Mouse (Mus musculus): ENCODE measurements around the gene Fmnl2. TPM values are rescaled to one million over a fixed set of nuclear protein-coding genes. Genes with fewer than 3 reads are reported as not detected.

Gene Fmnl2
- polyA plus RNA-seq, 1 experiment, result 0.61 TPM

DNA sequence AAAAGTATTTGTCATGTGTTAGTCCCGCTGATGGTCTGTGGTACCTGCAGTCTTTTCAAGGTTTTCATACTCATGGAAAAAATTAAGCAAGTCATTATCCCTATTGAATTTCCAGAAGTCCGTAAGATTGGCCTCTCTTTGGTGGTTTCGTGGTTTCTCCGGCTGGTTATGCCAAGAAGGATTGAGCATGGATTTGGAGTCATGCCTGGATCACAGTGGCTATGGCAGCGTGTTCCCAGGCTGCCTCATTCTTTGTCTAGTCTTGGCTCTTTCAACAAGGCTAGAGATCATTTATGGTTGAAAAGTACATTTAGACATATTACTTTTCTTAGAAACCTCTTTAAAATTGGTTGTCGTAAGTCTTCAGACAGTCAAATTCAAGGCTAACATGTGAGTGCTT lies 192.7 kb downstream of the Fmnl2 start:
- Histone ChIP-seq H3K36me3 (ENCODE audit: control insufficient read depth, insufficient read depth, low read length) (no peaks in the 10 kb centered on the region), H3K4me3 (ENCODE audit: low read depth, low read length) (no peak overlapping the region), H3K4me1 (ENCODE audit: control insufficient read depth, insufficient read depth, insufficient read length, low read length) (no peaks in the 10 kb centered on the region), H3K27ac (ENCODE audit: insufficient read depth, low read depth, low read length) (no peak overlapping the region), H3K27me3 (ENCODE audit: control insufficient read depth, insufficient read depth, low read length) (no peaks in the 10 kb centered on the region)
- 93% methylated on average over 6 of the region's 6 CpGs for WGBS
- no peak for TF ChIP-seq POLR2A (IDR thresholded peaks at IDR 0.05; ENCODE audit: low read depth, low read length)
- no peak for TF ChIP-seq CTCF (IDR thresholded peaks at IDR 0.05; ENCODE audit: extremely low read depth, insufficient read length, insufficient replicate concordance, low read depth, low read length)

- Histone ChIP-seq H3K27ac (ENCODE audit: insufficient read depth, low read depth, low read length) (no peak overlapping the region), H3K27me3 (ENCODE audit: control insufficient read depth, insufficient read depth, low read length) (no peaks in the 10 kb centered on the region), H3K4me3 (ENCODE audit: low read depth, low read length) (no peak overlapping the region), H3K4me1 (ENCODE audit: control insufficient read depth, insufficient read depth, insufficient read length, low read length) (no peaks in the 10 kb centered on the region), H3K36me3 (ENCODE audit: control insufficient read depth, insufficient read depth, low read length) (no peaks in the 10 kb centered on the region)
- 60% methylated on average over 8 of the region's 8 CpGs for WGBS
- TF ChIP-seq CTCF (IDR thresholded peaks at IDR 0.05; ENCODE audit: extremely low read depth, insufficient read length, insufficient replicate concordance, low read depth, low read length), result no peak
- TF ChIP-seq POLR2A (IDR thresholded peaks at IDR 0.05; ENCODE audit: low read depth, low read length), result no peak
These were observed 193.8 kb downstream of the Fmnl2 start for GRCm38 (mm10) chr2:53051502-53051901.

DNA sequence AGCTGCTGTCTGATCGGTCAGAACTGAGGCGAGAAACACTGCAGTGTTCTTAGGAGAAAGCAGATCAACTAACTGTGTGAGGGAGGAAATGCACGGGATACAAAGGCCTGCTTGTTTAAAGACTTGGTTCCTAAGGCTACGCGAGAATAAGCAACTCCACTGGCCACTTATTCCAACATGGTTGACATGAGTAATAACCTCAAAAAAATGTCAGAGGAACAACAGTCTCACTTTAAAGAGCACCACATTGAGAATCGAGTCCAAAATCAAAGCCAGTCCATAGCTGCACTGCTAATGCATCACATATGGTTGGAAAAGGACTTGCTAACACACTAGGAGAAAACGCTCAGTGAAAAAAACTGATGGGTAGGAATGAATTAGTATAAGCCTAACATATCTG lies 196.1 kb downstream of the Fmnl2 start:
- no peak for TF ChIP-seq CTCF (IDR thresholded peaks at IDR 0.05; ENCODE audit: extremely low read depth, insufficient read length, insufficient replicate concordance, low read depth, low read length)
- TF ChIP-seq POLR2A (IDR thresholded peaks at IDR 0.05; ENCODE audit: low read depth, low read length), result no peak
- Histone ChIP-seq H3K27ac (ENCODE audit: insufficient read depth, low read depth, low read length) (no peak overlapping the region), H3K4me3 (ENCODE audit: low read depth, low read length) (no peak overlapping the region), H3K36me3 (ENCODE audit: control insufficient read depth, insufficient read depth, low read length) (no peaks in the 10 kb centered on the region), H3K27me3 (ENCODE audit: control insufficient read depth, insufficient read depth, low read length) (no peaks in the 10 kb centered on the region), H3K4me1 (ENCODE audit: control insufficient read depth, insufficient read depth, insufficient read length, low read length) (no peaks in the 10 kb centered on the region)
- WGBS, result 80% methylated on average over 7 of the region's 7 CpGs

- WGBS, result 85% methylated on average over 6 of the region's 6 CpGs
- H3K27ac ChIP-seq (ENCODE audit: insufficient read depth, low read depth, low read length), result no peak overlapping the region
- no peaks in the 10 kb centered on the region for H3K27me3 ChIP-seq (ENCODE audit: control insufficient read depth, insufficient read depth, low read length)
- TF ChIP-seq POLR2A (IDR thresholded peaks at IDR 0.05; ENCODE audit: low read depth, low read length), result no peak
- TF ChIP-seq CTCF (IDR thresholded peaks at IDR 0.05; ENCODE audit: extremely low read depth, insufficient read length, insufficient replicate concordance, low read depth, low read length), result no peak
- H3K36me3 ChIP-seq (ENCODE audit: control insufficient read depth, insufficient read depth, low read length), result no peaks in the 10 kb centered on the region
- H3K4me1 ChIP-seq (ENCODE audit: control insufficient read depth, insufficient read depth, insufficient read length, low read length), result no peaks in the 10 kb centered on the region
- H3K4me3 ChIP-seq (ENCODE audit: low read depth, low read length), result no peak overlapping the region
These were observed 198.9 kb downstream of the Fmnl2 start for GRCm38 (mm10) chr2:53056556-53056955.

DNA sequence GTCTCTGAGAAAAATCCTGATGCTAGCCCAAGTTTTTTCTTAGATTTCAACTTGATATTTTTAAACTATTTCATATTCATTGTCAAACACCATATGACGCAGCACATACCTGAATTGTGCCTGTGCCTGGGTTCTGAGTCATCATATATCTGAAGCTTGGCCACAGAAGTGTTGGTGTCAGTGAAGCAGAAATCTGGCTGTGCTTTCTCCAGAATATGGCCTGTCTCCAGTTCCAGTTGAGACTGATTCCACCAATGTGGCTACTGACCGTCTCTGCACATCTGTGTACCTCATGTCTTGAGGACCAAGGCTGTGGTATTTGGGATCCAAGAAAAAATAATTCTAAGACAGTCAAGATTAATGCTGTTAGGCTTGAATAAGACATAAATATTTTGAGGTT lies 199.6 kb downstream of the Fmnl2 start:
- H3K27me3 ChIP-seq (ENCODE audit: control insufficient read depth, insufficient read depth, low read length), result no peaks in the 10 kb centered on the region
- no peak overlapping the region for H3K27ac ChIP-seq (ENCODE audit: insufficient read depth, low read depth, low read length)
- no peaks in the 10 kb centered on the region for H3K4me1 ChIP-seq (ENCODE audit: control insufficient read depth, insufficient read depth, insufficient read length, low read length)
- TF ChIP-seq CTCF (IDR thresholded peaks at IDR 0.05; ENCODE audit: extremely low read depth, insufficient read length, insufficient replicate concordance, low read depth, low read length), result no peak
- TF ChIP-seq POLR2A (IDR thresholded peaks at IDR 0.05; ENCODE audit: low read depth, low read length), result no peak
- H3K4me3 ChIP-seq (ENCODE audit: low read depth, low read length), result no peak overlapping the region
- 84% methylated on average over 2 of the region's 2 CpGs for WGBS
- no peaks in the 10 kb centered on the region for H3K36me3 ChIP-seq (ENCODE audit: control insufficient read depth, insufficient read depth, low read length)

DNA sequence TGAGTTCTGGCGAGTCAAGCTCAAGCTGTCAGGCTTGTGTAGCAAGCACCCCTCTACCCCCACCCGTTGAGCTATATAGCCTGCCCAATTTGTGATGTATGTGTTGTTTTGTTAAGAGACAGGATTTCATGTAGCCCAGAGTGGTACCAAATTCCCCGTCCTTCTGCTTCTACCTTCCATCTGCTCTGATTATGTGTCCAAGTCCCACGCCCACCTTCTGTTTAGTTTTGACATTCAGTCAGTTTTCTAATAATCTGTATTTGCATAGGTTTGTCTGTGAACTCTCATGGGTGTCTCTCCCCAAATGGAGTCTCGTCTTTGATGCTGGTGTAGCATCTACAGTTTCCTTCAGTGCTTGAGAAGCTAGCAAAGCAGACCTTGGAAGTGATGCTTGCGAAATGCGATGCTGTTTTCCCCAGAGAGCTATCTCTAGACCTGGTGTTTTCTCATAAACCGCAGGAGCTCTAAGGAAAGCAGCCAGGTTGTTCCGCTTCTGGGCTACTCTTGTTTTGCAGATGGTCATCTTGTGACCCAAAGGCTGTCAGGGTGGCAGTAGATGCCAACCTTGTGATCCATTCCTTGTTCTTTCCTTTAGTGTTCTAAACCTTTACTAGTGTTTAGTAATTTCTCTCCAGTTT lies 203.8 kb downstream of the Fmnl2 start:
- 87% methylated on average over 9 of the region's 9 CpGs for WGBS
- H3K27me3 ChIP-seq (ENCODE audit: control insufficient read depth, insufficient read depth, low read length), result no peaks in the 10 kb centered on the region
- TF ChIP-seq POLR2A (IDR thresholded peaks at IDR 0.05; ENCODE audit: low read depth, low read length), result no peak
- TF ChIP-seq CTCF (IDR thresholded peaks at IDR 0.05; ENCODE audit: extremely low read depth, insufficient read length, insufficient replicate concordance, low read depth, low read length), result no peak
- no peaks in the 10 kb centered on the region for H3K4me1 ChIP-seq (ENCODE audit: control insufficient read depth, insufficient read depth, insufficient read length, low read length)
- no peak overlapping the region for H3K27ac ChIP-seq (ENCODE audit: insufficient read depth, low read depth, low read length)
- no peaks in the 10 kb centered on the region for H3K36me3 ChIP-seq (ENCODE audit: control insufficient read depth, insufficient read depth, low read length)
- H3K4me3 ChIP-seq (ENCODE audit: low read depth, low read length), result no peak overlapping the region

GRCm38 (mm10) chr2:53066973-53067372 lies 209.3 kb downstream of the Fmnl2 start:
- H3K36me3 ChIP-seq (ENCODE audit: control insufficient read depth, insufficient read depth, low read length), result no peaks in the 10 kb centered on the region
- no peaks in the 10 kb centered on the region for H3K27me3 ChIP-seq (ENCODE audit: control insufficient read depth, insufficient read depth, low read length)
- H3K4me3 ChIP-seq (ENCODE audit: low read depth, low read length), result no peak overlapping the region
- WGBS, result 93% methylated on average over 2 of the region's 2 CpGs
- H3K4me1 ChIP-seq (ENCODE audit: control insufficient read depth, insufficient read depth, insufficient read length, low read length), result no peaks in the 10 kb centered on the region
- TF ChIP-seq CTCF (IDR thresholded peaks at IDR 0.05; ENCODE audit: extremely low read depth, insufficient read length, insufficient replicate concordance, low read depth, low read length) (no peak), POLR2A (IDR thresholded peaks at IDR 0.05; ENCODE audit: low read depth, low read length) (no peak)
- no peak overlapping the region for H3K27ac ChIP-seq (ENCODE audit: insufficient read depth, low read depth, low read length)
